Mouse (Mus musculus) ES-Bruce4 (cell line): ENCODE measurements around the gene Mog. TPM values are rescaled to one million over a fixed set of nuclear protein-coding genes. Genes with fewer than 3 reads are reported as not detected.

Source experiments
- H3K27ac ChIP-seq: 2 replicates; pipeline ENCODE4 v1.5.1; 2012; ENCODE audit warnings: low read length, inconsistent platforms; ENCODE audit not compliant: insufficient read depth
- H3K27me3 ChIP-seq: 2 replicates; pipeline ENCODE4 v1.6.1; 2012; ENCODE audit warnings: mild to moderate bottlenecking, low read length, inconsistent platforms; ENCODE audit not compliant: control insufficient read depth, poor library complexity, insufficient read depth, severe bottlenecking
- H3K36me3 ChIP-seq: 2 replicates; pipeline ENCODE4 v1.6.1; 2012; ENCODE audit warnings: inconsistent platforms, mild to moderate bottlenecking, low read length, moderate library complexity; ENCODE audit not compliant: control insufficient read depth, poor library complexity, insufficient read depth, severe bottlenecking
- H3K4me1 ChIP-seq: one replicate; pipeline ENCODE4 v1.8.1; 2011; ENCODE audit warnings: low read length; ENCODE audit not compliant: control insufficient read depth, insufficient read depth
- H3K4me3 ChIP-seq: 2 replicates; pipeline ENCODE4 v1.5.1; 2011; ENCODE audit warnings: low read depth, mild to moderate bottlenecking, low read length
- H3K9ac ChIP-seq: 2 replicates; pipeline ENCODE4 v1.6.1; 2012; ENCODE audit warnings: low read depth, mild to moderate bottlenecking, inconsistent platforms; ENCODE audit not compliant: poor library complexity, severe bottlenecking
- H3K9me3 ChIP-seq: replicated peaks from 2 replicates; pipeline ENCODE4 v1.6.1; 2012; ENCODE audit warnings: mild to moderate bottlenecking, low read length, inconsistent platforms; ENCODE audit not compliant: control insufficient read depth, poor library complexity, insufficient read depth, severe bottlenecking
- CTCF ChIP-seq: IDR thresholded peaks from one replicate; pipeline ENCODE4 v1.8.1; 2011; ENCODE audit warnings: low read depth, low read length
- EP300 ChIP-seq: IDR thresholded peaks from 2 replicates; pipeline ENCODE4 v1.6.1; 2011; ENCODE audit warnings: low read depth, low read length; ENCODE audit not compliant: insufficient read depth
- POLR2A ChIP-seq: IDR thresholded peaks from one replicate; pipeline ENCODE4 v1.8.1; 2011; ENCODE audit warnings: low read length; ENCODE audit not compliant: insufficient read depth
- polyA plus RNA-seq: library from polyadenylated mRNA; stranded (reverse); fragments of >200 nt; gene quantifications from 2 replicates; pipeline ENCODE4 v1.2.4, GENCODE M21; 2011; ENCODE audit warnings: low read depth; ENCODE audit not compliant: missing spikeins, insufficient read depth, insufficient read length

Mog gene
- polyA plus RNA-seq, 1 experiment = not detected

- no peaks in the 10 kb centered on the region for H3K9me3 ChIP-seq
Observed at GRCm38 (mm10) chr17:37018328-37018727, 4.9 kb downstream of the Mog start.

GRCm38 (mm10) chr17:37016333-37016732, 6.9 kb downstream of the Mog start:
- TF ChIP-seq POLR2A = no peak
- TF ChIP-seq CTCF = no peak
- TF ChIP-seq EP300 = no peak
- no peak overlapping the region for H3K27ac ChIP-seq
- H3K9me3 ChIP-seq = no peaks in the 10 kb centered on the region
- H3K36me3 ChIP-seq = no peaks in the 10 kb centered on the region
- H3K4me3 ChIP-seq = no peak overlapping the region
- H3K4me1 ChIP-seq = no peaks in the 10 kb centered on the region
- H3K27me3 ChIP-seq = no peaks in the 10 kb centered on the region
- no peak overlapping the region for H3K9ac ChIP-seq

More at GRCm38 (mm10) chr17:37018328-37018727, 4.9 kb downstream of the Mog start:
- H3K27ac ChIP-seq = peak overlapping the region; percentile 22; the same call in 1 of the 2 replicates
- H3K4me3 ChIP-seq = no peak overlapping the region
- H3K27me3 ChIP-seq = no peaks in the 10 kb centered on the region
- no peak overlapping the region for H3K9ac ChIP-seq
- TF ChIP-seq EP300 (no peak), POLR2A (no peak), CTCF (no peak)
- peaks cover 6% of the 10 kb centered on the region for H3K4me1 ChIP-seq
- H3K36me3 ChIP-seq = no peaks in the 10 kb centered on the region

GRCm38 (mm10) chr17:37012141-37012540, 11.1 kb downstream of the Mog start:
- Histone ChIP-seq H3K9ac (no peak overlapping the region), H3K27me3 (no peaks in the 10 kb centered on the region), H3K4me3 (no peak overlapping the region), H3K27ac (peak overlapping the region; percentile 30), H3K4me1 (no peaks in the 10 kb centered on the region), H3K36me3 (peaks cover 40% of the 10 kb centered on the region), H3K9me3 (no peaks in the 10 kb centered on the region)
- TF ChIP-seq CTCF (no peak), EP300 (no peak), POLR2A (no peak)

GRCm38 (mm10) chr17:37011719-37012118, 11.5 kb downstream of the Mog start:
- TF ChIP-seq CTCF (no peak), POLR2A (no peak), EP300 (no peak)
- Histone ChIP-seq H3K27ac (peak overlapping the region; percentile 45), H3K27me3 (no peaks in the 10 kb centered on the region), H3K36me3 (peaks cover 45% of the 10 kb centered on the region), H3K4me1 (no peaks in the 10 kb centered on the region), H3K9ac (no peak overlapping the region), H3K4me3 (no peak overlapping the region), H3K9me3 (no peaks in the 10 kb centered on the region)

- TF ChIP-seq EP300 (no peak), POLR2A (no peak), CTCF (no peak)
- H3K36me3 ChIP-seq = peaks cover 66% of the 10 kb centered on the region
- H3K9me3 ChIP-seq = no peaks in the 10 kb centered on the region
- no peaks in the 10 kb centered on the region for H3K27me3 ChIP-seq
- no peaks in the 10 kb centered on the region for H3K4me1 ChIP-seq
- no peak overlapping the region for H3K9ac ChIP-seq
- peak overlapping the region; percentile 1 for H3K27ac ChIP-seq
- H3K4me3 ChIP-seq = no peak overlapping the region
Observed at GRCm38 (mm10) chr17:37009460-37010042, 13.6 kb downstream of the Mog start.

- H3K4me1 ChIP-seq = no peaks in the 10 kb centered on the region
- H3K27me3 ChIP-seq = no peaks in the 10 kb centered on the region
- TF ChIP-seq CTCF (no peak), EP300 (no peak), POLR2A (no peak)
- H3K4me3 ChIP-seq = no peak overlapping the region
- H3K27ac ChIP-seq = peak overlapping the region; percentile 53
- no peaks in the 10 kb centered on the region for H3K9me3 ChIP-seq
- H3K36me3 ChIP-seq = peaks cover 80% of the 10 kb centered on the region
- H3K9ac ChIP-seq = 0 out of 2 replicates have a peak overlapping the region, but pooled peaks have one; percentile 23
Observed at GRCm38 (mm10) chr17:37008161-37008560, 15.0 kb downstream of the Mog start.
